Mouse (Mus musculus): Measurements from ENCODE around the gene Sdsl. TPM values are rescaled to one million over a fixed set of nuclear protein-coding genes. Genes with fewer than 3 reads are reported as not detected.
A peak's percentile ranks its signal among the peaks of the same experiment; 100 is the strongest.

The Sdsl gene
- polyA plus RNA-seq, 1 experiment, result 10.0 TPM

- TF ChIP-seq POLR2A (IDR thresholded peaks at IDR 0.05; ENCODE audit: low read depth, low read length), result no peak
- no peak for TF ChIP-seq CTCF (conservative IDR thresholded peaks at IDR 0.05; ENCODE audit: insufficient read depth, insufficient read length, low read depth, low read length)
- H3K4me1 ChIP-seq (ENCODE audit: control insufficient read depth, insufficient read depth, low read length), result peaks cover 4% of the 10 kb centered on the region; the same call in 1 of the 2 replicates
- H3K27me3 ChIP-seq (replicated peaks; ENCODE audit: control insufficient read depth, insufficient read depth, low read length), result no peaks in the 10 kb centered on the region; the same call in 1 of the 2 replicates
- no peak overlapping the region for H3K4me3 ChIP-seq (ENCODE audit: insufficient read depth, low read depth, low read length)
- H3K36me3 ChIP-seq (ENCODE audit: control insufficient read depth, insufficient read depth, low read length), result no peaks in the 10 kb centered on the region
- 51% methylated on average over 5 of the region's 5 CpGs for WGBS
- DNase-seq, result peak; percentile 66
- H3K27ac ChIP-seq (ENCODE audit: insufficient read depth, low read depth, low read length), result no peak overlapping the region
Measured at GRCm38 (mm10) chr5:120468336-120468735, 4.3 kb downstream of the Sdsl start.

GRCm38 (mm10) chr5:120467026-120467425 lies 5.6 kb downstream of the Sdsl start:
- peaks cover 4% of the 10 kb centered on the region; the same call in 1 of the 2 replicates for H3K4me1 ChIP-seq (ENCODE audit: control insufficient read depth, insufficient read depth, low read length)
- H3K27ac ChIP-seq (ENCODE audit: insufficient read depth, low read depth, low read length), result no peak overlapping the region
- TF ChIP-seq POLR2A (IDR thresholded peaks at IDR 0.05; ENCODE audit: low read depth, low read length) (no peak), CTCF (conservative IDR thresholded peaks at IDR 0.05; ENCODE audit: insufficient read depth, insufficient read length, low read depth, low read length) (no peak)
- no peaks in the 10 kb centered on the region for H3K36me3 ChIP-seq (ENCODE audit: control insufficient read depth, insufficient read depth, low read length)
- DNase-seq, result peak; percentile 79
- WGBS, result 13% methylated on average over 4 of the region's 4 CpGs
- H3K4me3 ChIP-seq (ENCODE audit: insufficient read depth, low read depth, low read length), result peak overlapping the region; percentile 41
- no peaks in the 10 kb centered on the region; the same call in 1 of the 2 replicates for H3K27me3 ChIP-seq (replicated peaks; ENCODE audit: control insufficient read depth, insufficient read depth, low read length)

- Histone ChIP-seq H3K27ac (ENCODE audit: insufficient read depth, low read depth, low read length) (no peak overlapping the region), H3K36me3 (ENCODE audit: control insufficient read depth, insufficient read depth, low read length) (no peaks in the 10 kb centered on the region), H3K4me3 (ENCODE audit: insufficient read depth, low read depth, low read length) (no peak overlapping the region), H3K4me1 (ENCODE audit: control insufficient read depth, insufficient read depth, low read length) (peaks cover 4% of the 10 kb centered on the region; the same call in 1 of the 2 replicates), H3K27me3 (replicated peaks; ENCODE audit: control insufficient read depth, insufficient read depth, low read length) (no peaks in the 10 kb centered on the region; the same call in 1 of the 2 replicates)
- DNase-seq, result no peak
- no peak for TF ChIP-seq POLR2A (IDR thresholded peaks at IDR 0.05; ENCODE audit: low read depth, low read length)
- TF ChIP-seq CTCF (conservative IDR thresholded peaks at IDR 0.05; ENCODE audit: insufficient read depth, insufficient read length, low read depth, low read length), result no peak
- WGBS, result 71% methylated on average over 6 of the region's 6 CpGs
Measured at GRCm38 (mm10) chr5:120465860-120466259, 6.8 kb downstream of the Sdsl start.

GRCm38 (mm10) chr5:120465062-120465461 lies 7.5 kb downstream of the Sdsl start:
- no peaks in the 10 kb centered on the region for H3K36me3 ChIP-seq (ENCODE audit: control insufficient read depth, insufficient read depth, low read length)
- no peak overlapping the region for H3K4me3 ChIP-seq (ENCODE audit: insufficient read depth, low read depth, low read length)
- DNase-seq, result peak; percentile 43
- 43% methylated on average over 5 of the region's 5 CpGs for WGBS
- H3K27me3 ChIP-seq (replicated peaks; ENCODE audit: control insufficient read depth, insufficient read depth, low read length), result no peaks in the 10 kb centered on the region; the same call in 1 of the 2 replicates
- peaks cover 4% of the 10 kb centered on the region; the same call in 1 of the 2 replicates for H3K4me1 ChIP-seq (ENCODE audit: control insufficient read depth, insufficient read depth, low read length)
- no peak overlapping the region for H3K27ac ChIP-seq (ENCODE audit: insufficient read depth, low read depth, low read length)
- no peak for TF ChIP-seq POLR2A (IDR thresholded peaks at IDR 0.05; ENCODE audit: low read depth, low read length)
- TF ChIP-seq CTCF (conservative IDR thresholded peaks at IDR 0.05; ENCODE audit: insufficient read depth, insufficient read length, low read depth, low read length), result peak; percentile 52

GRCm38 (mm10) chr5:120464321-120464720 lies 8.3 kb downstream of the Sdsl start:
- TF ChIP-seq CTCF (conservative IDR thresholded peaks at IDR 0.05; ENCODE audit: insufficient read depth, insufficient read length, low read depth, low read length) (peak; percentile 41), POLR2A (IDR thresholded peaks at IDR 0.05; ENCODE audit: low read depth, low read length) (no peak)
- no peak for DNase-seq
- Histone ChIP-seq H3K27me3 (replicated peaks; ENCODE audit: control insufficient read depth, insufficient read depth, low read length) (no peaks in the 10 kb centered on the region; the same call in 1 of the 2 replicates), H3K27ac (ENCODE audit: insufficient read depth, low read depth, low read length) (no peak overlapping the region), H3K36me3 (ENCODE audit: control insufficient read depth, insufficient read depth, low read length) (no peaks in the 10 kb centered on the region), H3K4me3 (ENCODE audit: insufficient read depth, low read depth, low read length) (no peak overlapping the region), H3K4me1 (ENCODE audit: control insufficient read depth, insufficient read depth, low read length) (peaks cover 4% of the 10 kb centered on the region; the same call in 1 of the 2 replicates)
- 80% methylated on average over 4 of the region's 4 CpGs for WGBS

- Histone ChIP-seq H3K27me3 (replicated peaks; ENCODE audit: control insufficient read depth, insufficient read depth, low read length) (no peaks in the 10 kb centered on the region; the same call in 1 of the 2 replicates), H3K36me3 (ENCODE audit: control insufficient read depth, insufficient read depth, low read length) (no peaks in the 10 kb centered on the region), H3K27ac (ENCODE audit: insufficient read depth, low read depth, low read length) (no peak overlapping the region), H3K4me3 (ENCODE audit: insufficient read depth, low read depth, low read length) (no peak overlapping the region), H3K4me1 (ENCODE audit: control insufficient read depth, insufficient read depth, low read length) (no peaks in the 10 kb centered on the region)
- DNase-seq, result no peak
- 63% methylated on average over 15 of the region's 15 CpGs for WGBS
- TF ChIP-seq POLR2A (IDR thresholded peaks at IDR 0.05; ENCODE audit: low read depth, low read length) (no peak), CTCF (conservative IDR thresholded peaks at IDR 0.05; ENCODE audit: insufficient read depth, insufficient read length, low read depth, low read length) (no peak)
Measured at GRCm38 (mm10) chr5:120461902-120462301, 10.7 kb downstream of the Sdsl start.

GRCm38 (mm10) chr5:120459133-120459532 lies 13.5 kb downstream of the Sdsl start:
- TF ChIP-seq POLR2A (IDR thresholded peaks at IDR 0.05; ENCODE audit: low read depth, low read length) (no peak), CTCF (conservative IDR thresholded peaks at IDR 0.05; ENCODE audit: insufficient read depth, insufficient read length, low read depth, low read length) (no peak)
- Histone ChIP-seq H3K4me1 (ENCODE audit: control insufficient read depth, insufficient read depth, low read length) (no peaks in the 10 kb centered on the region), H3K27me3 (replicated peaks; ENCODE audit: control insufficient read depth, insufficient read depth, low read length) (no peaks in the 10 kb centered on the region; the same call in 1 of the 2 replicates), H3K4me3 (ENCODE audit: insufficient read depth, low read depth, low read length) (no peak overlapping the region), H3K36me3 (ENCODE audit: control insufficient read depth, insufficient read depth, low read length) (no peaks in the 10 kb centered on the region), H3K27ac (ENCODE audit: insufficient read depth, low read depth, low read length) (no peak overlapping the region)
- 83% methylated on average over 10 of the region's 10 CpGs for WGBS
- no peak for DNase-seq

All from kidney, adult 2 months (tissue).